Mouse (Mus musculus) forebrain, postnatal 0 days (tissue): ENCODE data around the gene Six1. TPM values are rescaled to one million over a fixed set of nuclear protein-coding genes. Genes with fewer than 3 reads are reported as not detected.

Experiments
- ATAC-seq: fragments of 200-750 bp; cut with Nextera tagmentation; 2 replicates; pipeline ENCODE4 v1.8.0; 2017; ENCODE audit warnings: mild to moderate bottlenecking, moderate library complexity
- DNase-seq: peaks from one replicate; pipeline ENCODE4 v3.0.0-alpha.2; 2015
- H3K27ac ChIP-seq: fragments of 300-500 bp; sonication (generic); 2 replicates; pipeline ENCODE4 v1.5.1; 2014; ENCODE audit warnings: low read depth, mild to moderate bottlenecking, antibody characterized with exemption, low read length, moderate library complexity, mixed read lengths
- H3K27me3 ChIP-seq: fragments of 300-500 bp; sonication (generic); 2 replicates; pipeline ENCODE4 v1.6.1; 2014; ENCODE audit warnings: mild to moderate bottlenecking, low read length, mixed read lengths; ENCODE audit not compliant: insufficient read depth
- H3K36me3 ChIP-seq: fragments of 300-500 bp; sonication (generic); 2 replicates; pipeline ENCODE4 v1.6.1; 2014; ENCODE audit warnings: mild to moderate bottlenecking, moderate library complexity; ENCODE audit not compliant: insufficient read depth
- H3K4me1 ChIP-seq: fragments of 300-500 bp; sonication (generic); 2 replicates; pipeline ENCODE4 v1.6.1; 2014; ENCODE audit warnings: antibody characterized with exemption; ENCODE audit not compliant: insufficient read depth
- H3K4me2 ChIP-seq: fragments of 300-500 bp; sonication (generic); 2 replicates; pipeline ENCODE4 v1.6.1; 2014; ENCODE audit warnings: low read depth, mild to moderate bottlenecking, moderate library complexity
- H3K4me3 ChIP-seq: fragments of 300-500 bp; sonication (generic); 2 replicates; pipeline ENCODE4 v1.5.1; 2014; ENCODE audit warnings: low read depth, low read length, mixed read lengths
- H3K9ac ChIP-seq: fragments of 300-500 bp; sonication (generic); 2 replicates; pipeline ENCODE4 v1.6.1; 2014; ENCODE audit warnings: mild to moderate bottlenecking
- H3K9me3 ChIP-seq: fragments of 300-500 bp; sonication (generic); 2 replicates; pipeline ENCODE4 v1.6.1; 2016; ENCODE audit warnings: low read length
- CTCF ChIP-seq: sonication (generic); IDR thresholded peaks from 2 replicates; pipeline ENCODE4 v1.5.1; 2016; ENCODE audit warnings: antibody characterized with exemption, control low read depth, low read depth
- WGBS: fragments of 180-500 bp; shearing (Covaris S2); extraction: QIAGEN DNeasy Blood & Tissue Kit; methylation state at CpG from one replicate; pipeline ENCODE4 v1.1.7; 2014; 5-methylcytosine and 5-hydroxymethylcytosine counted together
- polyA plus RNA-seq: library from polyadenylated mRNA; unstranded; fragments of >200 nt; fragmentation: Nextera tagmentation; extraction: Ambion mirVana; gene quantifications from 2 replicates; pipeline ENCODE4 v1.2.1, GENCODE M21; 2015
- total RNA-seq: library from RNA; depleted of rRNA; stranded (reverse); fragments of >200 nt; gene quantifications from 2 replicates; pipeline ENCODE4 v1.2.3, GENCODE M21; 2014

The Six1 gene
- total and polyA plus RNA-seq, 2 experiments from 2014 or later, result 0.62 to 0.65 TPM

- DNase-seq, result peak; percentile 52
- peak overlapping the region; percentile 22 for H3K4me3 ChIP-seq
- H3K4me2 ChIP-seq, result peak overlapping the region; percentile 38
- H3K27ac ChIP-seq, result no peak overlapping the region
- no peak overlapping the region for H3K9ac ChIP-seq
- H3K27me3 ChIP-seq, result peaks cover 87% of the 10 kb centered on the region
- no peak for TF ChIP-seq CTCF
- H3K4me1 ChIP-seq, result no peaks in the 10 kb centered on the region
- 4% methylated on average over 50 of the region's 53 CpGs for WGBS
- peak; percentile 32; the same call in 1 of the 2 replicates for ATAC-seq
- H3K9me3 ChIP-seq, result no peaks in the 10 kb centered on the region
- H3K36me3 ChIP-seq, result no peaks in the 10 kb centered on the region
Observed at GRCm38 (mm10) chr12:73044221-73045045, 9.3 kb downstream of the Six1 start.

DNA sequence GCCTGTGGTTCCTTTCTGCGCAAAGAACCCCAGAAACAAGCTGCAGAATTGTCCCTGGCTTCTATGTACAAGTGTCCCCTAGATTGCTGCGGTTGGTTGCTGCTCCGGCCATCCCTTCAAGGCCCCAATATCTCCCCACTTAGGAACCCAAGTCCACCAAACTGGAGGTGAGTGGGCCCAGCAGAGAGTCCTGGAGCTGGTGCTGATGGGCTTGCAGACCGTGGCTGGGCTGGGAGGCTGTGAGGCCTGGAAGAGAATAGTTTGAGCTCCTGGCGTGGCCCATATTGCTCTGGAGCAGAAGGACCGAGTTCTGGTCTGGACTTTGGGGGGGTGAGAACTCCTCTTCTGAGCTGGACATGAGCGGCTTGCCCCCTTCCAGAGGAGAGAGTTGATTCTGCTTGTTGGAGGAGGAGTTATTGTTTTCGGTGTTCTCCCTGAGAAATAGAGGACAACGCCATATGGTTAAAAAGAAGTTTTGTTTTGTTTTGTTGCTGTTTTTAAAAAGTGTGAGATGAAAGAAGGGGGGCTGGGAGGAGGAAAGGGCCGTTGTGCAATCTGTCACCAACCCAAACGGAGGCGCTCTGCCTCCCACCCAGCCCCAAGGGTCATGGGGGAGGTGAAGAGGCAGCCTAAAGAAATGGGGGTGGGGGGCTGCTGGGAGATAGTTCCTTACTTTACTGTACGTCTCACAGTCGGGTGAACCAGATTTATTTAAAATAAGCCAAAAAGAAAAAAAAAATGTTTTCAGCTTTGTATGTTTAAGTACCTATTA lies 10.1 kb downstream of the Six1 start:
- Histone ChIP-seq H3K9me3 (no peaks in the 10 kb centered on the region), H3K27me3 (peaks cover 84% of the 10 kb centered on the region), H3K4me1 (no peaks in the 10 kb centered on the region), H3K4me3 (no peak overlapping the region), H3K4me2 (no peak overlapping the region), H3K36me3 (no peaks in the 10 kb centered on the region), H3K9ac (no peak overlapping the region), H3K27ac (no peak overlapping the region)
- no peak for TF ChIP-seq CTCF
- DNase-seq (no peak), ATAC-seq (no peak)
- whole genome bisulfite sequencing, result 4% methylated on average over 14 of the region's 14 CpGs

- Histone ChIP-seq H3K27me3 (peaks cover 84% of the 10 kb centered on the region), H3K27ac (no peak overlapping the region), H3K9me3 (no peaks in the 10 kb centered on the region), H3K4me2 (no peak overlapping the region), H3K4me1 (no peaks in the 10 kb centered on the region), H3K4me3 (no peak overlapping the region), H3K36me3 (no peaks in the 10 kb centered on the region), H3K9ac (no peak overlapping the region)
- 5% methylated on average over 2 of the region's 2 CpGs for WGBS
- peak; percentile 56 for DNase-seq
- no peak for TF ChIP-seq CTCF
- ATAC-seq, result no peak
Observed at GRCm38 (mm10) chr12:73042903-73043302, 10.8 kb downstream of the Six1 start.

GRCm38 (mm10) chr12:73042406-73042805 lies 11.3 kb downstream of the Six1 start:
- Histone ChIP-seq H3K4me3 (no peak overlapping the region), H3K9me3 (no peaks in the 10 kb centered on the region), H3K4me2 (no peak overlapping the region), H3K9ac (no peak overlapping the region), H3K27me3 (peaks cover 84% of the 10 kb centered on the region), H3K36me3 (no peaks in the 10 kb centered on the region), H3K27ac (no peak overlapping the region), H3K4me1 (no peaks in the 10 kb centered on the region)
- no peak for ATAC-seq
- WGBS, result 2% methylated on average over 5 of the region's 5 CpGs
- no peak for TF ChIP-seq CTCF
- DNase-seq, result peak; percentile 64

DNA sequence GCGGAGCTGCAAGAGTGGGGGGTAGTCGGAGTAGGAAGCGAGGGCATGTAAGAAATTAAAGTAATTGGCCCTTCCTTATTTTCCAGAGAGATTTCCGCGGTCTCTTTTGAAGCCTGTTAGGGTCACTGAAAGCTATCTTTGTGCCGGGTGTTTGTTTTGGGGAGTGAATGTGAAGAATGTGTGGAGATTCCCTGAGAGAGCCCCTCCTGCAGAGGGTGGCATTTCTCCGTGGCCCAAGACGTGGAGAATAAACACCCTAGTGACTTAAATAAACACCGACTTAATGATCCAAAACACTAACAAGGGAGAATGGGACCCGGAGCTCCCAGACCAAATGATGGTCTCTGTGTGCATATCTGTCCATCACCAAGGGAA lies 12.4 kb downstream of the Six1 start:
- no peak overlapping the region for H3K4me3 ChIP-seq
- no peak for TF ChIP-seq CTCF
- DNase-seq (peak; percentile 52), ATAC-seq (no peak)
- H3K4me1 ChIP-seq, result no peaks in the 10 kb centered on the region
- H3K27me3 ChIP-seq, result peaks cover 79% of the 10 kb centered on the region
- no peaks in the 10 kb centered on the region for H3K36me3 ChIP-seq
- H3K27ac ChIP-seq, result no peak overlapping the region
- WGBS, result 1% methylated on average over 10 of the region's 10 CpGs
- no peaks in the 10 kb centered on the region for H3K9me3 ChIP-seq
- H3K4me2 ChIP-seq, result no peak overlapping the region
- no peak overlapping the region for H3K9ac ChIP-seq

DNA sequence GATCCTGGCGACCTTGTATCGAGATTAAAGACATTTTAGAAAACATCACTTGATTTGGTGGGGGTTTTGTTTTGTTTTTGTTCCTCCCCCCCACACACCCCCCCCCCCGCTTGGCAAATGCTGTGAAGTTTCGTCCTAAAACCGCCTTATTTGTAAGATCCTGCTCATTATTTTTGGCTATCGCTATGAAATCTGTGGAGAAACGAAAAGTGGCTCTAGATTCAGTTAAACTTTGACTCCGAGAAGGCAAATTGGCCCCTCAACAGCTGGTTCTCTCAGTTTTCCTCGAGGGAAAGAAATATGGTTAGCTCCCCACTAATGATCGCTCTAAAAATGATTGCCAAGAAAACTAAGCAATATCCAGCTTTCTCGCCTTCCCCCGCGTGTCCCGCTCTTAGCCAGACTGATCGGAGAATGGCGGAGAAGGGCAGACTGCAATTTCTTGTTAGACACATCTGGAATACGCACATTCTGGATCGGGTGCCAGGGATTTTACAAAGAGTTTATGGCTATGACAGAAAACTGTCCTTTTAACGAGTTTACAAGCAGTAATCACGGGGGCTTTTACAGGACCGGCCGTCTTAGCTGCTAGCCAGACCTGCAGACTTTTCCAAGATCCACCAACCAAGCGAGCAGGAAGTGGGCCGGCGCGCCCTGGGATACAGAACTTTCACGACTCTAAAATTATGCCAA lies 13.0 kb downstream of the Six1 start:
- TF ChIP-seq CTCF, result no peak
- H3K4me3 ChIP-seq, result no peak overlapping the region
- H3K36me3 ChIP-seq, result no peaks in the 10 kb centered on the region
- DNase-seq, result peak; percentile 58
- no peak overlapping the region for H3K4me2 ChIP-seq
- no peaks in the 10 kb centered on the region for H3K4me1 ChIP-seq
- peaks cover 79% of the 10 kb centered on the region for H3K27me3 ChIP-seq
- 1% methylated on average over 27 of the region's 27 CpGs for WGBS
- H3K9me3 ChIP-seq, result no peaks in the 10 kb centered on the region
- ATAC-seq, result no peak
- H3K27ac ChIP-seq, result no peak overlapping the region
- no peak overlapping the region for H3K9ac ChIP-seq
